In the genomic region with DNA sequence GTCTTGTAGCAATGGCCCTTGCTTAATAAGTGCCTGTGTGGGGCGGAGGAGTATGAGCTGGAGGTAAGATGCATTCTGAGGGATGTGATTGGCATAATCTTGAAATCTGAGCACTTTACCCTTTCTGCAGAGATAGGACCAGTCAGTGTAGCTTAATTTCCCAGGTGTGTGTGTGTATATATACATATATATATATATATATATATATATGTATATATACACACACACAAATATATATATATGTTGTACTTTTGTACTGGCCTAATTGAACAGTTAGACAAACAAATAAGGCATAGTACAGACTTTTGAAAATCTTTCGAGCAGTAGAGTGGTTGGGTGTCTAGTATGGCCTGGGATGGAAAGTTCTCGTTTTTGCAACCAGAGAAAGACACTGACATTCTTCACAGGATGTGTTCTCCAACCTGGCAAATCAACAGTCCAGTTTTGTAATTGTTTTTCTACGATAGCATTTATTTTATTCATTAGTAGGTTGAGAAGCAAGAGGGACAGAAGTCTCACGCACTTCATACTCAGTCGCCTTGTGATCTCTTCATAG, we compare ENCODE assay signal across 9 mouse cellular contexts. TPM values are rescaled to one million over a fixed set of nuclear protein-coding genes. Genes with fewer than 3 reads are reported as not detected.
DNase-seq lines count a peak whose midpoint lies in the region; ATAC-seq and TF ChIP-seq lines count a peak whose summit lies in the region.
"Had no signal": no experiment of that assay in that cellular context is flagged by ENCODE, and none has a peak within 500 bp of the region (broad histone marks: within the 10 kb centered on the region; RNA-seq: fewer than 3 reads in every experiment).

No protein-coding gene starts in this region.

- ATAC-seq in lung, embryonic 14.5 days (ENCODE audit: insufficient read depth): peak; percentile 56; the same call in 1 of the 2 replicates
- ATAC-seq in forebrain, embryonic 11.5 days (replicated peaks; ENCODE audit: low FRiP score): peak; percentile 37; the same call in 1 of the 2 replicates
- ATAC-seq in neural tube, embryonic 14.5 days (ENCODE audit: low read depth): no peak; the same call in 1 of the 2 replicates
- no peak for ATAC-seq in frontal cortex, adult (ENCODE audit: low TSS enrichment)
- ATAC-seq: activated CD4-positive, CD25-positive, alpha-beta regulatory T cell, adult 4 months had no signal

- no peaks in the 10 kb centered on the region for H3K9me3 ChIP-seq in lung, embryonic 14.5 days (ENCODE audit: low read depth, low read length)
- no peaks in the 10 kb centered on the region for H3K9me3 ChIP-seq in forebrain, embryonic 11.5 days (ENCODE audit: control insufficient read depth, low read length)
- no peaks in the 10 kb centered on the region for H3K9me3 ChIP-seq in limb, embryonic 10.5 days (replicated peaks)
- H3K9me3 ChIP-seq in neural tube, embryonic 14.5 days (ENCODE audit: control insufficient read depth, low read length): no peaks in the 10 kb centered on the region

- peak overlapping the region; percentile 67 for H3K4me3 ChIP-seq in lung, embryonic 14.5 days (ENCODE audit: low read depth, low read length)
- H3K4me3 ChIP-seq in forebrain, embryonic 11.5 days (ENCODE audit: low read depth, low read length): peak overlapping the region; percentile 74
- H3K4me3 ChIP-seq in limb, embryonic 10.5 days: peak overlapping the region; percentile 79
- peak overlapping the region; percentile 78 for H3K4me3 ChIP-seq in neural tube, embryonic 14.5 days (ENCODE audit: low read depth, low read length)

- no peak overlapping the region for H3K27ac ChIP-seq in lung, embryonic 14.5 days (ENCODE audit: low read depth)
- no peak overlapping the region for H3K27ac ChIP-seq in forebrain, embryonic 11.5 days (ENCODE audit: low read depth, low read length)
- H3K27ac ChIP-seq in limb, embryonic 10.5 days: peak overlapping the region; percentile 84
- H3K27ac ChIP-seq in neural tube, embryonic 14.5 days (ENCODE audit: low read depth, low read length): 0 out of 2 replicates have a peak overlapping the region, but pooled peaks have one; percentile 10

- no peaks in the 10 kb centered on the region for H3K4me1 ChIP-seq in lung, embryonic 14.5 days (ENCODE audit: insufficient read depth)
- H3K4me1 ChIP-seq in forebrain, embryonic 11.5 days (replicated peaks; ENCODE audit: control insufficient read depth, insufficient read depth, low read length): no peaks in the 10 kb centered on the region; the same call in 1 of the 2 replicates
- H3K4me1 ChIP-seq in limb, embryonic 10.5 days: peaks cover 14% of the 10 kb centered on the region; the same call in 1 of the 2 replicates
- peaks cover 14% of the 10 kb centered on the region for H3K4me1 ChIP-seq in neural tube, embryonic 14.5 days (ENCODE audit: control insufficient read depth, insufficient read depth, low read length)

- DNase-seq in lung, embryonic 14.5 days: no peak
- no peak for DNase-seq in lung, postnatal 4 days
- DNase-seq in forebrain, embryonic 11.5 days (ENCODE audit: low spot score): no peak
- DNase-seq in limb, embryonic 10.5 days (ENCODE audit: low spot score): no peak
- no peak for DNase-seq in thymus, postnatal 4 days
- no peak for DNase-seq in adrenal gland, postnatal 4 days (ENCODE audit: low spot score in 2 of 2)

- no peak for TF ChIP-seq CTCF in lung, embryonic 14.5 days (IDR thresholded peaks at IDR 0.05; ENCODE audit: low read depth)

- 0 out of 2 replicates have a peak, but pooled peaks cover 4% of the 10 kb centered on the region for H3K36me3 ChIP-seq in lung, embryonic 14.5 days (ENCODE audit: insufficient read depth)
- H3K36me3 ChIP-seq in forebrain, embryonic 11.5 days (ENCODE audit: control insufficient read depth, insufficient read depth, low read length): no peaks in the 10 kb centered on the region
- H3K36me3 ChIP-seq in limb, embryonic 10.5 days: peaks cover 7% of the 10 kb centered on the region; the same call in 1 of the 2 replicates
- H3K36me3 ChIP-seq in neural tube, embryonic 14.5 days (ENCODE audit: control insufficient read depth, insufficient read depth, low read length): no peaks in the 10 kb centered on the region

- H3K4me2 ChIP-seq in lung, embryonic 14.5 days: peak overlapping the region; percentile 99
- peak overlapping the region; percentile 88 for H3K4me2 ChIP-seq in forebrain, embryonic 11.5 days (ENCODE audit: low read depth, low read length, severe bottlenecking)
- H3K4me2 ChIP-seq in neural tube, embryonic 14.5 days (ENCODE audit: low read depth, low read length): peak overlapping the region; percentile 86

- peak overlapping the region; percentile 57 for H3K9ac ChIP-seq in lung, embryonic 14.5 days
- peak overlapping the region; percentile 57 for H3K9ac ChIP-seq in forebrain, embryonic 11.5 days (ENCODE audit: low read length)
- H3K9ac ChIP-seq in neural tube, embryonic 14.5 days (replicated peaks; ENCODE audit: low read depth, low read length): peak overlapping the region; percentile 61

- WGBS in lung, embryonic 14.5 days: 44% methylated on average over 6 of the region's 6 CpGs
- 54% methylated on average over 6 of the region's 6 CpGs for WGBS in forebrain, embryonic 11.5 days
- WGBS in limb, embryonic 10.5 days: 63% methylated on average over 6 of the region's 6 CpGs
- 58% methylated on average over 6 of the region's 6 CpGs for WGBS in neural tube, embryonic 14.5 days

- H3K27me3 ChIP-seq in lung, embryonic 14.5 days (ENCODE audit: insufficient read depth, low read length): no peaks in the 10 kb centered on the region
- H3K27me3 ChIP-seq in forebrain, embryonic 11.5 days (ENCODE audit: control insufficient read depth, insufficient read depth, low read length): no peaks in the 10 kb centered on the region
- H3K27me3 ChIP-seq in limb, embryonic 10.5 days (ENCODE audit: low read depth, poor library complexity, severe bottlenecking): peaks cover 7% of the 10 kb centered on the region; the same call in 1 of the 2 replicates
- H3K27me3 ChIP-seq in neural tube, embryonic 14.5 days (ENCODE audit: control insufficient read depth, insufficient read depth, low read length): no peaks in the 10 kb centered on the region

RNA-seq across cellular contexts. Expression of a gene that starts 0.4 kb away (rescaled TPM):
- polyA plus RNA-seq in lung, embryonic 14.5 days (2014; fragmentation: Nextera tagmentation; extraction: Ambion mirVana): 3.1 and 4.3 TPM in 2 replicates
- 3.9 and 7.0 TPM in 2 replicates for polyA plus RNA-seq in forebrain, embryonic 11.5 days (2014; fragmentation: Nextera tagmentation; extraction: Ambion mirVana)
- polyA plus RNA-seq in limb, embryonic 10.5 days (2016; fragmentation: Nextera tagmentation; extraction: Ambion mirVana): 1.9 and 2.4 TPM in 2 replicates
- 7.5 and 14.2 TPM in 2 replicates for polyA plus RNA-seq in neural tube, embryonic 14.5 days (2014; fragmentation: Nextera tagmentation; extraction: Ambion mirVana)
- total RNA-seq in adrenal gland, postnatal 4 days (2021): 1 to 10 TPM; 6.0 to 7.3 TPM
- polyA plus RNA-seq: activated CD4-positive, CD25-positive, alpha-beta regulatory T cell, adult 4 months had no signal

RNA-seq across cellular contexts. Expression of a gene that starts 29.9 kb away (rescaled TPM):
- 5.4 TPM in 2 replicates for polyA plus RNA-seq in lung, embryonic 14.5 days (2014; fragmentation: Nextera tagmentation; extraction: Ambion mirVana)
- polyA plus RNA-seq in forebrain, embryonic 11.5 days (2014; fragmentation: Nextera tagmentation; extraction: Ambion mirVana): 7.8 and 8.0 TPM in 2 replicates
- 5.8 and 6.8 TPM in 2 replicates for polyA plus RNA-seq in limb, embryonic 10.5 days (2016; fragmentation: Nextera tagmentation; extraction: Ambion mirVana)
- 7.5 and 9.5 TPM in 2 replicates for polyA plus RNA-seq in neural tube, embryonic 14.5 days (2014; fragmentation: Nextera tagmentation; extraction: Ambion mirVana)
- 10 to 100 TPM; 21.2 to 26.7 TPM for total RNA-seq in adrenal gland, postnatal 4 days (2021)

Comparison
In these comparisons a context has a peak if more than half of its experiments do, and no peak if none do; other contexts are left out.
1. ATAC-seq: peak in lung, embryonic 14.5 days (single experiment) and forebrain, embryonic 11.5 days (single experiment); none in neural tube, embryonic 14.5 days (single experiment) and frontal cortex, adult (single experiment).
2. H3K27ac ChIP-seq: peak in limb, embryonic 10.5 days (single experiment) and neural tube, embryonic 14.5 days (single experiment); none in lung, embryonic 14.5 days (single experiment) and forebrain, embryonic 11.5 days (single experiment).
3. Peak in every context shown above with its lines, with median percentiles within 50 percentile points of each other: H3K4me2 ChIP-seq, H3K4me3 ChIP-seq and H3K9ac ChIP-seq.